Mouse (Mus musculus) lung, postnatal 0 days (tissue): ENCODE data around the gene Dusp11.

Source experiments
- CTCF ChIP-seq: IDR thresholded peaks from 2 replicates; pipeline ENCODE4 v1.5.1; 2016; ENCODE audit warnings: antibody characterized with exemption, mild to moderate bottlenecking
- EP300 ChIP-seq: IDR thresholded peaks from 2 replicates; pipeline ENCODE4 v1.6.1; 2016; ENCODE audit warnings: antibody characterized with exemption, mild to moderate bottlenecking, control low read depth

- TF ChIP-seq CTCF (no peak), EP300 (no peak)
These were observed 59.2 kb downstream of the Dusp11 start for GRCm38 (mm10) chr6:85902303-85902702.
